Mouse (Mus musculus): ENCODE data around the gene Foxp1.

DNA sequence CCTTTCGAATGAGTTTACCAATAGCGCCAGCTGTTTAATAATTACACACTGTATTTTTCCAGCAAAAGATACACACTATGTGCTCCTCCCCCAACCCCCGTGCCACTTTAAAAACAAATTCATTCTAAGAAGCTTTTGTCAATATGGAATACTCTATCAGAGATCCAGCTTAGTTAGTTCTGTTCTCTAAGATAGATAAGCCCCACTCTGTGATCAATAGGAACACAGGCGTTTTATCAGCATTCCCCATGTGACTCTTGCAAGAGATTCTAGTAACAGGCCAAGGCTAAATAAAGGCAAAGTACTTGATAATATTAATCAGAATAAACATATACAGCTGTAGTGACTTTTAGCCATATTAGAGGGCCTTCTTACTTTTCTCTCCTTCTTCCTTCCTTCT lies 368.8 kb downstream of the Foxp1 start:
- TF ChIP-seq CTCF (IDR thresholded peaks at IDR 0.05; ENCODE audit: low read depth) (no peak), EP300 (IDR thresholded peaks at IDR 0.05; ENCODE audit: low read depth) (no peak)
